Mouse (Mus musculus): ENCODE data around the gene Lrba.

DNA sequence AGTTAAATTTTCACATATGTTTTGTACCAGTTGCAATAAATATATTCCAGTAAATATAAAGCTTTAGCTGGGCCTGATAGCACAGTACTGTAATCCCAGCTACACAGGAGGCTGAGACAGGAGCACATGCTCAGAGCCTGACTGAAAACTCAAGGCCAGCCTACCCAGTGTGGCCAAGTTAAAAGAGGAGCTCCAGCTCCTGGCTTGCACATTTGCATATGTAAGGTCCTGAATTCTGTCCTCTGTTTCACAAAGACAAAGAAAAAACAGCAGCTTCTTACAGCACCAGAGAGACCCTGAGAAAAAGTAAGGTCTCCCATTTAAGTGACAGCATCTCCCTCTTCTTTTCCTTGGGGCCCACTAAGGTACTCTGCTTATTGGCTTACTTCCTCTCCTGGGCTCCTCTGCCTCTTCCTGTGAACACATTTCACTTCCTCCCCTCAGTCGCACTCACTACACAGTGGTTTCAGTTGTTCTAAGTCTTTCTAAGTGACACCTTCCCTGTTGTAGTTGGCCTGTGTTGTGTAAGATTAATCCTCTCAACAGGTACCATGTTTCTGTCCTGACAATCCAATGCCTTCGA is 453.2 kb downstream of the Lrba start:
- no peak for TF ChIP-seq CTCF (IDR thresholded peaks at IDR 0.05; ENCODE audit: low read depth)
- no peak for TF ChIP-seq EP300 (IDR thresholded peaks at IDR 0.05; ENCODE audit: low read depth)

All from heart, postnatal 0 days (tissue).